24 mouse cellular contexts compared by ENCODE assay signal in the genomic region with DNA sequence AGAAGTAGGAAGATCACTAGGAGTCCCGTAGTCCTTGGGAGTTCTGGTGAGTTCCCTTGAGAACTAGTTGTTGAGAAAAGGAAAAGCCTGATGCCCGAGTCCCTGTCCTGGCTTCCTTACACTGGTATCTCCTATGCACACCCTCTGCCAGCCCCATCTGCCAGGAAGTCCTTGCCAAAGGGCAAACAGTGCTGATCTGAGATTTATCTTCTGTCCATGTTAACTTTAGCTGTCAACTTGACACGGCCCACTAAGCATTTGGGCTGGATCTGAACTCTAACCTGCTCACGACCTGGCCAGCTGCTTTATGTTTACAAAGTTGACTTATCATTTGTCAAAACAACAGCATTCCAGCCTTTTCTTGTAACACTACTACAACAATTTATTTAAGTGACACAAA. TPM values are rescaled to one million over a fixed set of nuclear protein-coding genes. Genes with fewer than 3 reads are reported as not detected.
"Had no signal": no experiment of that assay in that cellular context is flagged by ENCODE, and none has a peak within 500 bp of the region (broad histone marks: within the 10 kb centered on the region; RNA-seq: fewer than 3 reads in every experiment).

No protein-coding gene starts in this region.

- H3K4me1 ChIP-seq: limb, embryonic 12.5 days; limb, embryonic 15.5 days; liver, embryonic 12.5 days had no signal

- H3K36me3 ChIP-seq: kidney, embryonic 15.5 days; limb, embryonic 12.5 days; limb, embryonic 15.5 days; liver, embryonic 12.5 days; liver, embryonic 15.5 days had no signal

- H3K27ac ChIP-seq: kidney, embryonic 15.5 days; limb, embryonic 12.5 days; limb, embryonic 15.5 days; liver, embryonic 12.5 days; liver, embryonic 15.5 days; stomach, postnatal 0 days had no signal

- DNase-seq: left cerebral cortex, postnatal 4 days; lung, adult 2 months; lung, postnatal 14 days; lung, postnatal 4 days; midbrain, embryonic 14.5 days; right cerebral cortex, adult 18-20 months; right cerebral cortex, postnatal 14 days; right cerebral cortex, postnatal 4 days; thymus, adult 2 months; thymus, postnatal 14 days; thymus, postnatal 4 days had no signal

- H3K9me3 ChIP-seq: kidney, embryonic 15.5 days; limb, embryonic 12.5 days; limb, embryonic 15.5 days; liver, embryonic 12.5 days; liver, embryonic 15.5 days had no signal

- H3K4me3 ChIP-seq: kidney, embryonic 15.5 days; limb, embryonic 12.5 days; limb, embryonic 15.5 days; liver, embryonic 12.5 days; liver, embryonic 15.5 days had no signal

- ATAC-seq: liver, embryonic 12.5 days had no signal

- H3K27me3 ChIP-seq: kidney, embryonic 15.5 days; limb, embryonic 12.5 days; limb, embryonic 15.5 days; liver, embryonic 12.5 days; liver, embryonic 15.5 days had no signal

- H3K4me2 ChIP-seq: kidney, embryonic 15.5 days; limb, embryonic 12.5 days; limb, embryonic 15.5 days; liver, embryonic 12.5 days; liver, embryonic 15.5 days; midbrain, embryonic 11.5 days had no signal

- H3K9ac ChIP-seq: kidney, embryonic 15.5 days; limb, embryonic 12.5 days; limb, embryonic 15.5 days; liver, embryonic 12.5 days; liver, embryonic 15.5 days had no signal

RNA-seq across cellular contexts. Expression of a gene that starts 11.5 kb away (rescaled TPM):
- total RNA-seq: layer of hippocampus, adult 18-20 months; layer of hippocampus, postnatal 14 days; left cerebral cortex, adult 8-10 months; left cerebral cortex, postnatal 14 days; left cerebral cortex, postnatal 4 days; megakaryocyte-erythroid progenitor cell, adult 5-6 weeks; midbrain, postnatal 0 days had no signal
- polyA plus RNA-seq: kidney, embryonic 15.5 days; lung, adult 2 months; thymus, adult 2 months had no signal
